ENCODE assay signal across 8 mouse cellular contexts in genomic region chr11:33147572-33148337, GRCm38 (mm10). TPM values are rescaled to one million over a fixed set of nuclear protein-coding genes. Genes with fewer than 3 reads are reported as not detected.
DNase-seq lines count a peak whose midpoint lies in the region; ATAC-seq and TF ChIP-seq lines count a peak whose summit lies in the region.

No protein-coding gene starts in this region.

- peak overlapping the region; percentile 63 for H3K27ac ChIP-seq in forebrain, embryonic 14.5 days (ENCODE audit: low read depth, low read length)
- H3K27ac ChIP-seq in hindbrain, embryonic 10.5 days, result peak overlapping the region; percentile 86
- H3K27ac ChIP-seq in limb, embryonic 14.5 days (replicated peaks; ENCODE audit: low read depth, low read length), result peak overlapping the region; percentile 80
- peak overlapping the region; percentile 75 for H3K27ac ChIP-seq in midbrain, embryonic 12.5 days (replicated peaks)
- H3K27ac ChIP-seq in stomach, embryonic 14.5 days (ENCODE audit: low read length), result peak overlapping the region; percentile 1; the same call in 1 of the 2 replicates

- H3K36me3 ChIP-seq in forebrain, embryonic 14.5 days (ENCODE audit: control insufficient read depth, insufficient read depth, low read length), result peaks cover 31% of the 10 kb centered on the region
- H3K36me3 ChIP-seq in hindbrain, embryonic 10.5 days, result peaks cover 35% of the 10 kb centered on the region
- H3K36me3 ChIP-seq in limb, embryonic 14.5 days (ENCODE audit: control insufficient read depth, insufficient read depth, low read length), result peaks cover 30% of the 10 kb centered on the region
- H3K36me3 ChIP-seq in midbrain, embryonic 12.5 days, result peaks cover 21% of the 10 kb centered on the region
- peaks cover 30% of the 10 kb centered on the region for H3K36me3 ChIP-seq in stomach, embryonic 14.5 days (ENCODE audit: control insufficient read depth, insufficient read depth, low read length)

- no peaks in the 10 kb centered on the region for H3K9me3 ChIP-seq in forebrain, embryonic 14.5 days (replicated peaks; ENCODE audit: control insufficient read depth, low read length)
- no peaks in the 10 kb centered on the region for H3K9me3 ChIP-seq in hindbrain, embryonic 10.5 days
- H3K9me3 ChIP-seq in limb, embryonic 14.5 days (ENCODE audit: control insufficient read depth, low read length), result no peaks in the 10 kb centered on the region
- no peaks in the 10 kb centered on the region for H3K9me3 ChIP-seq in midbrain, embryonic 12.5 days
- no peaks in the 10 kb centered on the region for H3K9me3 ChIP-seq in stomach, embryonic 14.5 days (ENCODE audit: control insufficient read depth, low read depth, low read length)

- DNase-seq in CD4-positive helper T cell, adult 2 months (ENCODE audit: low read depth, low spot score), result peak; percentile 73
- DNase-seq in forebrain, embryonic 14.5 days (ENCODE audit: low spot score), result peak; percentile 53
- peak; percentile 77 for DNase-seq in hindbrain, embryonic 10.5 days (ENCODE audit: low spot score)
- peak; percentile 62 for DNase-seq in limb, embryonic 14.5 days (ENCODE audit: low spot score)
- DNase-seq in layer of hippocampus, adult 9-10 months (ENCODE audit: low spot score), result no peak

- H3K4me3 ChIP-seq in forebrain, embryonic 14.5 days (ENCODE audit: low read depth, low read length), result peak overlapping the region; percentile 62
- H3K4me3 ChIP-seq in hindbrain, embryonic 10.5 days, result peak overlapping the region; percentile 74
- H3K4me3 ChIP-seq in limb, embryonic 14.5 days (replicated peaks; ENCODE audit: low read length), result peak overlapping the region; percentile 69
- H3K4me3 ChIP-seq in midbrain, embryonic 12.5 days, result peak overlapping the region; percentile 64
- H3K4me3 ChIP-seq in stomach, embryonic 14.5 days (ENCODE audit: low read depth, low read length), result peak overlapping the region; percentile 50

- no peak for TF ChIP-seq POLR2A in limb, embryonic 14.5 days (IDR thresholded peaks at IDR 0.05; ENCODE audit: borderline replicate concordance, extremely low read depth, insufficient read depth, insufficient read length)

- peak; percentile 45 for ATAC-seq in activated CD4-positive, CD25-positive, alpha-beta regulatory T cell, adult 4 months
- peak; percentile 60 for ATAC-seq in forebrain, embryonic 14.5 days
- peak; percentile 38 for ATAC-seq in limb, embryonic 14.5 days (ENCODE audit: low FRiP score, low read depth)
- peak; percentile 70 for ATAC-seq in midbrain, embryonic 12.5 days (ENCODE audit: low FRiP score, low read depth)
- peak; percentile 54 for ATAC-seq in stomach, embryonic 14.5 days (ENCODE audit: insufficient number of reproducible peaks, insufficient read depth, low FRiP score, low read depth)

- peaks cover 16% of the 10 kb centered on the region for H3K4me1 ChIP-seq in forebrain, embryonic 14.5 days (ENCODE audit: control insufficient read depth, insufficient read depth, low read length)
- peaks cover 59% of the 10 kb centered on the region for H3K4me1 ChIP-seq in hindbrain, embryonic 10.5 days (replicated peaks)
- peaks cover 30% of the 10 kb centered on the region for H3K4me1 ChIP-seq in limb, embryonic 14.5 days (ENCODE audit: control insufficient read depth, insufficient read depth, low read length)
- peaks cover 38% of the 10 kb centered on the region for H3K4me1 ChIP-seq in midbrain, embryonic 12.5 days
- peaks cover 12% of the 10 kb centered on the region; the same call in 1 of the 2 replicates for H3K4me1 ChIP-seq in stomach, embryonic 14.5 days (ENCODE audit: control insufficient read depth, insufficient read depth, low read length)

- peak overlapping the region; percentile 89 for H3K4me2 ChIP-seq in forebrain, embryonic 14.5 days (ENCODE audit: low read length)
- H3K4me2 ChIP-seq in limb, embryonic 14.5 days (replicated peaks; ENCODE audit: low read depth, low read length, severe bottlenecking), result peak overlapping the region; percentile 94
- H3K4me2 ChIP-seq in midbrain, embryonic 12.5 days (replicated peaks), result peak overlapping the region; percentile 89
- peak overlapping the region; percentile 92 for H3K4me2 ChIP-seq in stomach, embryonic 14.5 days (replicated peaks; ENCODE audit: low read depth, low read length)

- WGBS in forebrain, embryonic 14.5 days, result under 1% methylated on average over 53 of the region's 85 CpGs
- under 1% methylated on average over 78 of the region's 85 CpGs for WGBS in hindbrain, embryonic 10.5 days
- under 1% methylated on average over 37 of the region's 85 CpGs for WGBS in limb, embryonic 14.5 days
- under 1% methylated on average over 53 of the region's 85 CpGs for WGBS in midbrain, embryonic 12.5 days
- WGBS in stomach, embryonic 14.5 days, result under 1% methylated on average over 73 of the region's 85 CpGs

- 0 out of 2 replicates have a peak, but pooled peaks cover 12% of the 10 kb centered on the region for H3K27me3 ChIP-seq in forebrain, embryonic 14.5 days (replicated peaks; ENCODE audit: control insufficient read depth, insufficient read depth, low read length)
- peaks cover 54% of the 10 kb centered on the region for H3K27me3 ChIP-seq in hindbrain, embryonic 10.5 days (ENCODE audit: insufficient read depth, poor library complexity, severe bottlenecking)
- 0 out of 2 replicates have a peak, but pooled peaks cover 9% of the 10 kb centered on the region for H3K27me3 ChIP-seq in limb, embryonic 14.5 days (ENCODE audit: control insufficient read depth, insufficient read depth, low read length)
- H3K27me3 ChIP-seq in midbrain, embryonic 12.5 days, result peaks cover 49% of the 10 kb centered on the region
- H3K27me3 ChIP-seq in stomach, embryonic 14.5 days (ENCODE audit: control insufficient read depth, insufficient read depth, low read length), result 0 out of 2 replicates have a peak, but pooled peaks cover 3% of the 10 kb centered on the region

- peak overlapping the region; percentile 73 for H3K9ac ChIP-seq in forebrain, embryonic 14.5 days (ENCODE audit: low read length)
- H3K9ac ChIP-seq in limb, embryonic 14.5 days (ENCODE audit: low read depth, low read length, severe bottlenecking), result peak overlapping the region; percentile 70
- H3K9ac ChIP-seq in midbrain, embryonic 12.5 days (replicated peaks), result peak overlapping the region; percentile 72
- H3K9ac ChIP-seq in stomach, embryonic 14.5 days (replicated peaks; ENCODE audit: low read depth, low read length), result peak overlapping the region; percentile 28; the same call in 1 of the 2 replicates

RNA-seq across cellular contexts. Expression of gene Fgf18, which starts 0.6 kb away (rescaled TPM):
- not detected for polyA plus RNA-seq in activated CD4-positive, CD25-positive, alpha-beta regulatory T cell, adult 4 months (2017; shearing (Covaris generic))
- 3.9 and 4.8 TPM in 2 replicates for polyA plus RNA-seq in forebrain, embryonic 14.5 days (2014; fragmentation: Nextera tagmentation; extraction: Ambion mirVana)
- 5.9 and 7.7 TPM in 2 replicates for polyA plus RNA-seq in hindbrain, embryonic 10.5 days (2016; fragmentation: Nextera tagmentation; extraction: Ambion mirVana)
- polyA plus RNA-seq in limb, embryonic 14.5 days (2012; rRNA removed), result 15.8 and 18.5 TPM in 2 replicates
- polyA plus RNA-seq in limb, embryonic 14.5 days (2014; fragmentation: Nextera tagmentation; extraction: Ambion mirVana), result 24.0 and 24.5 TPM in 2 replicates
- polyA plus RNA-seq in midbrain, embryonic 12.5 days (2016; fragmentation: Nextera tagmentation; extraction: Ambion mirVana), result 3.0 and 3.6 TPM in 2 replicates
- polyA plus RNA-seq in stomach, embryonic 14.5 days (2014; fragmentation: Nextera tagmentation; extraction: Ambion mirVana), result 2.8 and 3.7 TPM in 2 replicates

RNA-seq across cellular contexts. Expression of gene Npm1, which starts 15.3 kb away (rescaled TPM):
- 1,000 to 10,000 TPM; 1,545 to 1,596 TPM for polyA plus RNA-seq in activated CD4-positive, CD25-positive, alpha-beta regulatory T cell, adult 4 months (2017; shearing (Covaris generic))
- 506 and 646 TPM in 2 replicates for polyA plus RNA-seq in forebrain, embryonic 14.5 days (2014; fragmentation: Nextera tagmentation; extraction: Ambion mirVana)
- 691 and 1,253 TPM in 2 replicates for polyA plus RNA-seq in hindbrain, embryonic 10.5 days (2016; fragmentation: Nextera tagmentation; extraction: Ambion mirVana)
- polyA plus RNA-seq in limb, embryonic 14.5 days (2012; rRNA removed), result 633 and 1,234 TPM in 2 replicates
- 1,104 and 1,131 TPM in 2 replicates for polyA plus RNA-seq in limb, embryonic 14.5 days (2014; fragmentation: Nextera tagmentation; extraction: Ambion mirVana)
- polyA plus RNA-seq in midbrain, embryonic 12.5 days (2016; fragmentation: Nextera tagmentation; extraction: Ambion mirVana), result 647 and 719 TPM in 2 replicates
- polyA plus RNA-seq in stomach, embryonic 14.5 days (2014; fragmentation: Nextera tagmentation; extraction: Ambion mirVana), result 1,097 and 1,101 TPM in 2 replicates

RNA-seq across cellular contexts. Expression of gene Tlx3, which starts 55.6 kb away (rescaled TPM):
- polyA plus RNA-seq in activated CD4-positive, CD25-positive, alpha-beta regulatory T cell, adult 4 months (2017; shearing (Covaris generic)), result not detected
- polyA plus RNA-seq in forebrain, embryonic 14.5 days (2014; fragmentation: Nextera tagmentation; extraction: Ambion mirVana), result not detected in 2 replicates
- 11.9 and 17.9 TPM in 2 replicates for polyA plus RNA-seq in hindbrain, embryonic 10.5 days (2016; fragmentation: Nextera tagmentation; extraction: Ambion mirVana)
- polyA plus RNA-seq in limb, embryonic 14.5 days (2012; rRNA removed), result 0.08 and 0.09 TPM in 2 replicates
- polyA plus RNA-seq in limb, embryonic 14.5 days (2014; fragmentation: Nextera tagmentation; extraction: Ambion mirVana), result not detected in 2 replicates
- 4.3 and 5.0 TPM in 2 replicates for polyA plus RNA-seq in midbrain, embryonic 12.5 days (2016; fragmentation: Nextera tagmentation; extraction: Ambion mirVana)
- not detected in 2 replicates for polyA plus RNA-seq in stomach, embryonic 14.5 days (2014; fragmentation: Nextera tagmentation; extraction: Ambion mirVana)

Comparison
In these comparisons a context has a peak if more than half of its experiments do, and no peak if none do; other contexts are left out.
1. H3K27ac ChIP-seq: peak in every context shown above with its lines; median percentile 86 in hindbrain, embryonic 10.5 days; 80 in limb, embryonic 14.5 days; 75 in midbrain, embryonic 12.5 days; 63 in forebrain, embryonic 14.5 days; 1 in stomach, embryonic 14.5 days.